Mouse (Mus musculus) adrenal gland, postnatal 10 days (tissue): ENCODE measurements around the gene Fitm1. TPM values are rescaled to one million over a fixed set of nuclear protein-coding genes. Genes with fewer than 3 reads are reported as not detected.
A peak's percentile ranks its signal among the peaks of the same experiment; 100 is the strongest.

ENCODE experiments used
- DNase-seq: peaks from one replicate; pipeline ENCODE4 v3.0.0; 2021; ENCODE audit warnings: mixed read lengths
- total RNA-seq, 2 experiments: library from RNA; stranded (reverse); gene quantifications; 2 replicates each; pipeline ENCODE4 v1.2.3; 2021

Fitm1 gene
- total RNA-seq, 2 experiments from 2014 or later, result 11.0 to 38.6 TPM

DNA sequence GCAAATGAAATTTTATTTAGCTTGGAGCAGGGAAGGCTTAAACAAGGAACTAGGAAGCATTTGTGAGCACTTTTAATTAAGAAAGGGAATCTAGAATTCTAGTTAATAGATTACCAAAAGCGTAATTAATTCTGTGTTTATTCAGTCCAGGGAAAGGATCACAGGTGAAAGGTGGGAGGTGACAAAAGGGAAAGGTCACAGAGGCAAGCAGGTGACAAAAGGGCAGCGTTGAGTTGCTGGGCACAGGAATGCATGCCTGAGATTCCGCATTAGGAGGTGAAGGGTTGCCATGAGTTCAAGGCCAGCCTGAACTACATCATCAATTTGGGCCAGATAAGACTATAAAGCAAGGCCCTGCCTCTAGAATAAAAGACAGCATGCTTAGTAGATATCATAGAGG lies 7.9 kb upstream of the Fitm1 start:
- DNase-seq, result no peak

DNA sequence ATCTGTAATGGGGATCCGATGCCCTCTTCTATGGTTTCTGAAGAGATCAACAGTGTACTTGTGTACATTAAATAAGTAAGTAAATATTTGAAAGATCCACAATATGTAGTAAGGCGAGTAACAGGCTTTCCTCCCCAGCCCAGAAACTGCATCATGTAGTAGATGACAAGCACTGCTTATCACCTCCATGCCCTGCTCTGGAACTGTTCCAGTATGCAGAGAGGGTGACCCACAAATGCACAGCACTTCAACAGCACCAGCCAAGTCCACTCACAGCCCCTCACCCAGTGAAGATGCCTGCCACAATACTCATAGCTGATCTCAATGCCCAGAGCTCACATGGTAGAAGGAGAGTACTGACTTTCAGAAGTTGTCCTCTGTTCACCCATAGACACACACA lies 4.8 kb upstream of the Fitm1 start:
- no peak for DNase-seq

DNA sequence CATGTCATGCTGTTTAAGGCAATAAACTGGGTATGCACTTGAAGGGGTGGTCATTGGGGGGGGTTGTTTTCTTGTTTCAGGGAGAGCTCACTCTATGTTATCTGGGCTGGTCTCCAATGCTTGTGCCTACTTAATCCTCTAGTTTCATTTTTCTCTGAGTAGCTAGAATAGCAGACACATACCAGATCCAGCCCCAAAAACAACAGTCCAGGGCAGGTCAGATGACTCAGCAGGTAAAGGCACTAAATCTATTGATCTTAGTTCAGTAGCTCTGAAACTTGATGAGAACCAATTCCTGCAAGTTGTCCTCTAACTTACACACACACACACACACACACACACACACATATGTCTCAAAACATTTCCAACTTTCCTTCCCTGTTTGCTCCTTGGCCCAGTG lies 3.7 kb upstream of the Fitm1 start:
- no peak for DNase-seq

DNA sequence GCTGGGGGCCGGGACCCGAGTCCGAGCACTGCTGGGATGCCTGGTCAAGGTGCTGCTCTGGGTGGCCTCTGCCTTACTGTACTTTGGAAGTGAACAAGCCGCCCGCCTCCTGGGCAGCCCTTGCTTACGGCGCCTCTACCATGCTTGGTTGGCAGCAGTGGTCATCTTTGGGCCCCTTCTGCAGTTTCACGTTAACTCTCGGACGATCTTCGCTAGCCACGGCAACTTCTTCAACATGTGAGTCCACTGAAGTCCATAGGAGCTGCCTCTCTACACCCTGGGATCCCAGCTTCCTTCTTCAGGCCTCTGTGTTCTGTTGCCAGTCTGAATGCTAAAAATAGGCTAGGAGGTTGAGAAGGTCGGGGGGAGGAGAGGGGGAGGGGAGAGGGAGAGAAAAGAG lies 294 bp downstream of the Fitm1 start:
- DNase-seq, result no peak

DNA sequence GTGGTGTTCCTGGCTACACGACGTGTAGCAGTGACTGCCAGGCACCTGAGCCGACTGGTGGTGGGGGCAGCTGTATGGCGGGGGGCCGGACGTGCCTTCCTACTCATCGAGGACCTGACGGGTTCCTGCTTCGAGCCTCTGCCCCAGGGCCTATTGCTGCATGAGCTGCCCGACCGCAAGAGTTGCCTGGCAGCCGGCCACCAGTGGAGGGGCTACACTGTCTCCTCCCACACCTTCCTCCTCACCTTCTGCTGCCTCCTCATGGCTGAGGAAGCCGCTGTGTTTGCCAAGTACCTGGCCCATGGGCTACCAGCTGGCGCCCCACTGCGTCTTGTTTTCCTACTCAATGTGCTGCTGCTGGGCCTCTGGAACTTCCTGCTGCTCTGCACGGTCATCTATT lies 959 bp downstream of the Fitm1 start:
- DNase-seq, result no peak

DNA sequence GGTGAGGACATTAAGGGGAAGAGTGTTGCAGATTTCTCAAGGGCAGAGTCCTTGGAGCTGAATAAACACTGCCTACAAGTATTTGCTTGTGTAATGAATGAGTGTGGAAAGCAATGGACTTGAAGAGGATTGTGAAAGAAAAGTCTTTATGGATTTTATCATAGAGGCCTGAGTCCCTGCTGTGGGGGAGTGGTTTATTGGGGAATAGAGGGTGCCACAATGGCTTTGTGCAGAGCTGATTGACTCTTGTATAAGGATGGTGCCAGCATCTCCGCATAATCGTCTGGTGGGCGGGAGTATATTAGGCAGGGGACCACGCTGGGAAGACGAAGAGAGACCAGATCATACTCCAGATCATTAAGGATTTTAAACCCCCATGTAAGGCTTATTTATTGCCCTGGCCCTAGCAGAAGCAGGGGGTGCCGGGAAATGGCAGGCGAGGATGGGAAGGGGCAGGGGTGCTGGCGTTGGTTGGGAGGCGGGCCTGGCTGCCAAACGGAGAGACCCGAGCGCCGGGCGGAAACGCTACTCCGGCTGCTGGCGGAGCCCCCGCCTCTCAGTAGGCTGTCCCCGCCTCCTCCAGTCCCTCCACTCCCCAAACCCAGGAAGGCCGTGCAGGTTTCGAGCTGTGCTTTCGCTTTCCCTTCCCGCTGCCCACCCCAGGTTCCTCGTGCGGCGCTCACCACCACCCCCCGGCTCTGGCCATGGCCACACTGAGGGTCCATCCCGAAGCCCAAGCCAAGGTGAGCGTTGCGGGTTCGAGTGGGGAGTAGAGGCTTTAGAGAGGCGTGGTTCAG lies 2.7 kb downstream of the Fitm1 start, which contains the start of gene Psme1:
TSS of gene Psme1 (plus strand) at position 253 of the 797 bp plus-strand sequence.
- peak; percentile 89 for DNase-seq

DNA sequence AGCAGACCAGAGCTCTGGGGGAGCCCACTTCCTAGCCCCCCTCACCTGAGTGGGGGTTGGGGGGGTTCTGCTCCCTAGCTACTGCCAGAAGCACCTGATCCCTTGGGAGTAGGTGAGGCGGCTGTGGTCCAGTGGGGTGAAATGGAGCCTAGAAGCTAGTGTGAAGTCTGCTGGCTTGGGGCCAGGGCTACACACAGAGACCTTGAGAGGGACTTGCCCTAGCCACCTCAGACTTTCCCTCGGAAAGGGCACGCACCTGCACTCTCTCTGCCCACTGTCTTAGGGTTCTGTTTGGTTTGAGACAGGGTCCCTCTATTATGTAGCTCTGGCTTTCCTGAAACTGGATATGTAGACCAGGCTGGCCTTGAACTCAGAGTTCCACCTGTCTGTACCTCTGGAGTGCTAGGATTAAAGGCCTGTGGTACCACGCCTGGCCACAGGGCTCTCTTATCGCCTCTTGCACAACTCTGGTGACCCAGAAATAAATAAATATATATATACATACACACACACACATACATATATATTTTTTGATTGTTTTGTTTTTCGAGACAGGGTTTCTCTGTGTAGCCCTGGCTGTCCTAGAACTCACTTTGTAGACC lies 3.4 kb downstream of the Fitm1 start:
- peak; percentile 85 for DNase-seq

DNA sequence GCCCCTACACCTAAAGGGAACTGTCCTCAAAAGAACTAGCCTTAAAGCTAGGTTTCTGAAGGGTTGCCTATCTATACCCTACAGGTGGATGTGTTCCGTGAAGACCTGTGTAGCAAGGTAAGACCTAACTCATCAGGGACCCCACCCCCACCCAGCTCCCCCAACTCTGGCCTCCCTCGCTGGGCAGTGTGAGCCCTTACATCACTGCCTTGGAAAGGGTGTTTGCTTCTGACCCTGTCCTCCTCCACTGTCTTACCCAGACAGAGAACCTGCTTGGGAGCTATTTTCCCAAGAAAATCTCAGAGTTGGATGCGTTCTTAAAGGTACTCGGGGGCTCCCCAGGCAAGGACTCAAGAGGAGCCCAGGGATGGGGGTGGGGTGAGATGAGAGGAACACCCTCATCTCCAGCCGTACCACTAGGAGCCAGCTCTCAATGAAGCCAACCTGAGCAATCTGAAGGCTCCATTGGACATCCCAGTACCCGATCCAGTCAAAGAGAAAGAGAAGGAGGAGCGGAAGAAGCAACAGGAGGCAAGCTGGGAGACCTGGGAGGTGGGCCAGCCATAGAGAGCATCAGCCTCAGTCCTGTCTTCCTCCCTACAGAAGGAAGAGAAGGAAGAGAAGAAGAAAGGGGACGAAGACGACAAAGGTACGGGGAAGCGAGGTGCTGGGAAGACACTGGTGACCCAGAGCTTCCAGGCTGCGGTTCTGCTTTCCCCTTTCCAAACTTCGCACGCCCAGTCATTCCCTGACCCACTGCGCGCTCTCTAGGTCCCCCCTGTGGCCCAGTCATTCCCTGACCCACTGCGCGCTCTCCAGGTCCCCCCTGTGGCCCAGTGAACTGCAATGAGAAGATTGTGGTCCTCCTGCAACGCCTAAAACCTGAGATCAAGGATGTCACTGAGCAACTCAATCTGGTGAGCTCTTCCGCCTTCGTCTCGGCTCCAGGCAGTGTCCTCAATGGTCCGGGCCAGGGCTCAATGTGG lies 4.4 kb downstream of the Fitm1 start:
- no peak for DNase-seq

DNA sequence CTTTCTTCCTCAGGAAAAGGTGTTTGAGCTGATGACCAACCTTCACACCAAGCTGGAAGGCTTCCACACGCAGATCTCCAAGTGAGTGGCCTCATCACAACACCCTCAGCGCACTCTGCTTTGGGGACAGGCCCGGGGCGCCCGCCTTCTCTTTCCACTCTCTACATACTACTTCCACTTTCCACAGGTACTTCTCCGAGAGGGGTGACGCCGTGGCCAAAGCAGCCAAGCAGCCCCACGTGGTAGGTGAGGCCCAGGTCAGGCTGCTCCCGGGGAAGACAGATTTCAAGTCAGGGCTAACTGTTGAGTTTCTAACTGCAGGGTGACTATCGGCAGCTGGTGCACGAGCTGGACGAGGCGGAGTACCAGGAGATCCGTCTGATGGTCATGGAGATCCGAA lies 5.3 kb downstream of the Fitm1 start:
- DNase-seq, result no peak

DNA sequence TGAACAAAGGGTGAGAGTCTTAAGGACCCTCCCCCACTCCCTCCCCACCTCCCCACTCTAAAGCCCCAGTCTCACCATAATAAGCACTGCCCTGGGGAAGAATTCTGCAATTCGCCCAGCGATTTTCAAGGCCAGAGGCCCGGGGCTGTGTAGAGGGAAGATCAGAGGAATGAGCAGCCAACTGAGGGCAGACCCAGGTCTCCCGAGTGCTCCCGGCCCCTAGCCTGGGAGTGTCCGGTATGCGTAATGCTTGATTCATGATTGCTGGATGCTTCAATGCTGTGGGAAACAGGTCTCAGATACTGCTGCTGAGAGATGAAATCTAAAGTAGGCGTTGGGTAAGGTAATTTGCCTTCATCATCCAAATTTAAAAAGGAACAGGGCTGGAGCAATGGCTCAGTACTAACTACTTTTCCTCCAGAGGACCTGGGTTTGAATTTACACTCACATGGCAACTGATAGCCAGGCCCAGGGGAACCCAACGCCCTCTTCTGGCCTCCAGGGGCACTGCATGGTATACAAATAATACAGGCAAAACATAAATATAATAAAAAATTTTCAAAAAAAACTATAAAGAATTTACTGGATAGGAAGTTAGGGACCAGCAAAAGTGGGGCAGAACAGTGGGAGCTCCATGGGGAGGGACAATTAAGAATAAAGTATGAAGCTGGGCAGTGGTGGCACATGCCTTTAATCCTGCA lies 6.7 kb downstream of the Fitm1 start:
- no peak for DNase-seq

DNA sequence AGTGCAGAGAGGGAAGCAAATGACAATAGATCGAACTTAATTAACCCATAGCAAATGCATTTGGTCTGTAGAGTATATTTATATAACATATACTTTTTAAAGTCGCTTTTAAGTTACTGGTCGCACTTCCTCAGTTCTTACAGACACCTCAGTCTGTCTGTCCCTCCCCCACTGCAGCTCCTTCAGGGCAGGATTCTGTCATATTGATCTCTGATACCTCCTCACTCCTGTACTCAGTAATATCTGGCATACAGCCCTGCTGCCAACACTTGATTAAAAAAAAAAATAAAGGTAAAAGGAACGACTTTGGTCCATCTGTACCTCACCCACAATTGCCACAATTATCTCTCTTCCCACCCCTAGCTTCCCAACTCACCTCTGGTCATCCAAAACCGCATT lies 8.9 kb downstream of the Fitm1 start:
- no peak for DNase-seq

DNA sequence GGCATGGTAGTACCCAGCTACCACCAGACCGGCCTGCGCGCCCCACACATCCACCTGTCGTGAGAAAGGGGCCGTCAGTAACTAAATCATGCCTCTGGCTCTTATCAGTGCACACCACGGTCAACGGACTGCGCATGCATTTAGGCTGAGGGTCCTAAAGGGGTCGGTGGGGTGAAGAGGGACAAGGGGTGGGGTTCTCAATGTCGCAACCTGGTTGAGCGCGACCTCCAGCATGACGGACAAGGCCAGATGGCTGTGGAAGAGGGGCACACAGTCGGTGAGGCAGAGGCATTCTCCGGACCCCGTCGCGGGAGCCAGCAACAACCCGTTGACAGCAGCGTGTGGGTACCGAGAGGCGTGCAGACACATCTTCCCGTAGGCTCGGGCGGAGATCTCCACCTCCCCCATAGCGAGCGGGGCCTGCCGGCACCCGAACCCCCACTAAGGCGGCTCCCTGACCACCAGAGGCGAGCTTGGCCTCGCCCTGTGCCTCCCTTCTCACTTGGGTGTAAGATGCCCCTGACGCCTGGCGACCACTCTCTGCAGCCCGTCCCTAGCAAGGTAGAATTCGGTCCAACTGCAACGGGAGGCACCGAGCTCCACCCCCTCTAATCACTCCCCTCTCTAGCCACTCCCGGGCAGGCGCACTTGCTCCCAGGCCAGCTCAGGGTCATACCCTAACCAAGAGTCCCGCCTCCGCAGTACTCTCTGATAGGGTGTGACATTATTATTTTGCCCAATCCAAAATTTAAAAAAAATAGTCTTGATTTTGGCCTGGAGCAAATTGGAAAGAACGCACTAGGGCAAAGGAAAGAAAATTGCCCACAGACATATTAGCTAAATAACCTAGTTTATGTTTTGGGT lies 9.5 kb downstream of the Fitm1 start, which contains the start of gene Emc9:
TSS of gene Emc9 (minus strand) at position 601 of the 864 bp plus-strand sequence.
- peak; percentile 91 for DNase-seq

DNA sequence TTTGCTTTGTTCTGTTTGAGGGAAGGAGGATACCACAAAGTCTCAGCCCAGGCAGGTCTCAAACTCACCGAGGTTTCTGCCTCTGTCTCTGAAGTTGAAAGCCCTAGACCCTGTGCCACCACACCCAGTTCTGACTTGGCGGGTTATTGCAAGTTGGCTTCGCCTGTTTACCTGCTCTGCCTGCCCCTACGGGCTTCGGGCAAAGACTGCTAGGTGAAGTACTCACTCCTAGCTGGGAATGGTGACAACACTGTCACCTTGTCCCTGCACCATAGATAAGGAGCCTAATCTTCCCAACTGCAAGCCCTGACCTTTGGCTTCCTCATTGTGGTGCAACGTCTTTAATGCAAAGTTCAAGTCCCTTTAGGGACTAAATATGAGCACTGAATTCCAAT lies 10.1 kb downstream of the Fitm1 start:
- DNase-seq, result peak; percentile 32

DNA sequence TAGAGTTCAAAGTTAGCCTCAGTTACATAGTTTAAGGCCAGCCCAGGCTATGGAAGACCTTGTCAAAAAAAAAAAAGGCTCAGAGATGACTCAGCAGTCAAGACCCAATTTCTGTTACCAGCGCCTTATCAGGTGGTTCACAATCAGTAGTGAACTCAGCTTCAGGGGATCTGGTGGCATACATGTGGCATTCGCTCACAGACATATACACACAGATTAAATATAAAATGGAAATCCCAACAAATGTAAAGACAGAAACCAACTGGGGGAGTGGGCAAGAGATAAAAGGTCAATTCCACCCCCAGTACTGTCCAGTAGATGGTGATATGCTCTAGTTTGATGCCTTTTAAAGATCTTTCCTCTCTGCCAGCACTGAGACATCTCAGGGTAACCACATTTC lies 10.7 kb downstream of the Fitm1 start:
- no peak for DNase-seq

DNA sequence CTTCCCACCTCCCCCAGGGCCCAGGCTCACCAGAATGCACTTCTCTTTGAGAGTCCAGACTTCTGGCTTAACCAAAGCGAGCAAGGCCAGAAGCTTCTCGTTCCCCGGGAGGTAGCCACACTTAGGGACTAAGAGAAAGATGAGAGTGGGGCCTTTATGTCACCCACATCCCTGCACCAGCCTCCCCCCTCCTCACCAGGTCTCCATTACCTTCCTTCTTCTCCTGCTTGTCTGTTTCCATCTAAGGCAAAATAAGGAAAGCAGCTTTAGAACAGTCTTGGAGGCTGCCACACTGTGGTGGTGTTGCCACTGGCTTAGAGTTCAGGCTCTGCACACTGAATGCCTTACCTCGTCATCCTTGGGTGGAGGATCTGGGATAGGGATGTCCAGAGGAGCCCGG lies 13.9 kb downstream of the Fitm1 start:
- DNase-seq, result no peak

DNA sequence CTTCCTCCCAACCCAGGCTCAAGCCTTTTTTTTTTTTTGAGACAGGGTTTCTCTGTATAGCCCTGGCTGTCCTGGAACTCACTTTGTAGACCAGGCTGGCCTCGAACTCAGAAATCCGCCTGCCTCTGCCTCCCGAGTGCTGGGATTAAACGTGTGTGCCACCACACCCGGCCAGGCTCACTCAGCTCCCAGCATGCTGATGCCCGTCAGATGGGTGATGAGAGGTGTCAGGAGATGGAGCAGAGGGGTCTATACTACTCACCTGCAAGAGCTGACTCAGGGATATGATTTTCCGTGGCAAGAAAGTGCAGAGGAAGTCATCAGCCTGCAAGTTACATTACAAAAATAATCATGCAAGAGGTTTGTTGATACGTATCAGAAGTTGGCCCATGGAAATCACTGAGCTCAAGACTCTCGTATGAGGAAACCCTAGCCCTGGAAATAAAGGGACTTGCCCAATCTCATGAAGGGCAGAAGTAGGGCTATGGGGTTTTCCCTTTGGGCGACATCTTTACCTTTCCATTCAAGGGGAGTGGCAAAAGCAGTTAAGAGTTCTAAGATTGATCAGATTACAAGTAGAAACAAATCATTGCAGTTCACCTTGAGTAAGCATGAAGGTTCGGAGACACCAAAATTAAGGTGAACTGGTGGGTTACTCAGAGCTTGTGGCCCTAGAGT lies 14.5 kb downstream of the Fitm1 start:
- no peak for DNase-seq

DNA sequence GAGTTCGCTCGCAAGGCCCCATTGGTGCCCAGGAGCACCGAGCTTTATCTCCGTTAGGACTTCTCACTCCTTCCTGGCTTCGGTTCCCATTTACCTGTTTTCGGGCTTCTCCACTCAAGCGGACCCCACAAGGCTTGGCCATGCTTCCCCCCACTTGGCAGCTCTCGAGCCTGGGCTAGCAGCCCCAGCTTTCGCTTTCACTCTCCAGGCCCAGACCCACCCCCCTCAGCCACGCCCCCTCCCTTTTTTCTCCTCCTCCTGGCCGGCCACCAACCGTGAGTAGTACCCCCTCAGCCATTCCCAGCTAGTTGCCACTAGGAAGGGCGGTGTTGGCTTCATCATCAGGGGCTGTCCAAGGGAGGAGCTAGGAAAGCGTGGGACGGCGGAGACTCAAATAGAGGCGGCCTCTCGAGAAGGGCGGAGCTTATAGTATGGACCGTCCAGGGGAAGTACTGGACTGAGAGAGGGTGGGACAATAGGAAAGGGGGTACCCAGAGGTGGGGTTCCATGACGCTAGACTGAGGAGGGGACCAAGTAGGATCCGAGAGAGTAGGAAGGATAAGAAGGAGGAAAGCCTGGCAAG lies 15.4 kb downstream of the Fitm1 start, which contains the start of gene Psme2:
TSS of gene Psme2 (minus strand) at position 366 of the 583 bp plus-strand sequence.
- peak; percentile 95 for DNase-seq

DNA sequence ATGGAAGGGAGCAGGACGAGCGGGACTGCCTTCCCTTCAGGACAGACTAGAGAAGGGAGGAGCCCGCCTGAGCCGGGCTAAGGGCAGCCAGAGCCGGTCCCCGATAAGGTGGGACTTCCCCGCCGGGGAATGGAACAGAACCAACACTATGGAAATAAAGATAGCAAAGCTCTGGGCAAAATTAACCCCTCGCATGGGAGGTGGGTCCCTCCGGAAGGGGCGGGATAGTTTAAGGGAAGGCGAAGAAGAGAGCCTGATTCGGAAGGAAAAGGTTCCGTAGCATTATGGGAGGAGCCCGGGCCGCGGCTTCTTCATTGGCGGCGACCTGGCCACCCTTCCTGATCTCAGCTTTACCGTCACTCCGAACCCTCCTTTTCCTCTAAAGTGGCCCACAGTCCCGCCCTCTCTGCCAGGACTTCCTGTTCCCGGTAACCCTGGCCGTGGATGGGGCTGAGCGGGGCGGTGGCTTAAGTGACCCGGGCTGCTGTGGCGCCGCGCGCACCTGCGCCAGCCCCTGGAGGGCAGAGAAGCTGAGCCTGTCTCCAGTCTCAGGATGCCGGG lies 16.0 kb downstream of the Fitm1 start, which contains the start of gene Rnf31:
TSS of gene Rnf31 (plus strand) at position 378 of the 561 bp plus-strand sequence.
- DNase-seq, result peak; percentile 96

DNA sequence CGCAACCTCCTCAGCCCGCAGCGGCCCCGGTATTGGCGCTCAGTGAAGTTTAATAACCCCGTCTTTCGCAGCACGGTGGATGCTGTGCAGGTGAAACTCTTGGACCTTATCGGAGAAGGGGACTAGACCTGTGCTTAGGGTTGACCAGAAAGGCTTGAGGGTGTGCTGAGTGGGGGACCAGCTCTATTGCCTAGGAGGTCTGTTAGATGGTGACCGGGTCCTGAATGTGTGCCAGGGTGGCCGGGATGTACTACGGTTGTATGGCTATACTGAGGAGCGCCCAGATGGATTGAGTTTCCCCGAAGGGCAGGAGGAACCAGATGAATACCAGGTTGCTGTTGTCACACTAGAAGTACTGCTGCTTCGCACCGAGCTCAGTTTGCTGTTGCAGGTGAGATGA lies 16.8 kb downstream of the Fitm1 start:
- no peak for DNase-seq
